Mouse (Mus musculus) left cerebral cortex, postnatal 14 days (tissue): ENCODE measurements at regions not wholly inside any gene's neighbourhood (a gene's known extent, or its start where the extent isn't known, plus 50 kb on each side); places are given as distances from the start of the nearest gene placed in this dataset.

Experiments
- DNase-seq, 2 experiments: peaks; one replicate each; pipeline ENCODE4 v3.0.0; 2021 to 2022; ENCODE audit warnings: low spot score in 2 of 2, mixed read lengths in 1 of 2
- intact Hi-C: fragments of 180-260 bp; cut with DNase I; formaldehyde crosslinking; loops from one replicate; pipeline ENCODE4 v1.15.1; 2025

DNA sequence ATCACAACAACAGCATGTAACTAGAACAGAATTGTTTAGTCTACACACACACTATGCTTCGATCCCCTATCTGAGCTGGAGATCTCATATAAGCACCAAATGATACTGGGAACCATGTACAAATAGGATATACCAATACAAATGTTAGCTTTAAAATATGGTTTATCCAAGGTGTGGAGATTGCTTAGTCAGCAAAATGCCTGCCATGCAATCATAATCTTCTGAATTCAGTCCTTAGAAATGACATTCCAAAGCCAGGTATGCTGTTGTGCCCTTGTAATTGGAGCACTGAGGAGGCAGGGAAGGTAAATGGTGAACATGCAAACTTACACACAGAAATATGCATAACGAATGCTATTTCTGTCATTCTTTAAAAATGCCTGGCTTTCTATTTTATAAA is 54.0 kb upstream of the Thsd7b start:
- no peak for DNase-seq

DNA sequence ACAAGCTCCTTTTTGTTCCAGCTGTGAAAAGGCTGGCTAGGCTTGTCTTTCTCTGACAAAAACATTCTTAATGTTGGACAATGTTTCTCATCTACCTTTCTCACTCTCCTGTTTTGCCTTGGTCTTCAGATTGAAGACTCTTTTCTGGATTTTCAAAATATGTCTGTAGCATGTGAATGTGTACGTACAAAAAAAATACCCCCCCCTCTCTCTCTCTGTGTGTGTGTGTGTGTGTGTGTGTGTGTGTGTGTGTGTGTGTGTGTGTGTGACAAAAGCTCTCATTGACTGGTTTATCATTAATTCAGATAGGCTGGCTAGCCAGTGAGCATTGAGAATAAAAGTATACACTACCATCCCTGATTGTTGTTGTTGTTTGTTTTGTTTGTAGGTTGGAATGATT is 64.3 kb upstream of the Thsd7b start:
- no peak for DNase-seq
- intact Hi-C loops: no loop called here

More for the DNA sequence above, 54.0 kb upstream of the Thsd7b start:
- intact Hi-C loops: no loop called here

DNA sequence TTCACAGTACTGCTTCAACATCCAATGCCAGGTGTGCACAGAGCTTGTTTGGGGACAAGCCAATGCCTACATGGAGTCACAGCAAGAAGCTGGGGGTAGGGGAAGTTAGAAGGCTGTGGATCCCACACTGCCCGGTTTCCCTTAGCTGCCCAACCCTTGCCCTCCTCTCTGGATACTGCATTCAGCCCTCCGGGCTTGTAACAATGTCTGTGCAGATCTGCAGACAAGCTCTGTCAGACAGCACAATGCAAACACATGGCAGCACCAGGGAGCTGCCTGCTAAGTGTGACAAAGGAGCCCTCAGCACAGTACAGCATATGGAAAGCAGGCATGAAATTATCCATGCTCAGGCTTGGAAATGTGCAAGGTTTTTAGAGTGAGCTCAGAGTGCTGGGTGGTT is 64.7 kb upstream of the Thsd7b start:
- intact Hi-C loops: no loop called here
- peak; percentile 13 to 63 for DNase-seq

DNA sequence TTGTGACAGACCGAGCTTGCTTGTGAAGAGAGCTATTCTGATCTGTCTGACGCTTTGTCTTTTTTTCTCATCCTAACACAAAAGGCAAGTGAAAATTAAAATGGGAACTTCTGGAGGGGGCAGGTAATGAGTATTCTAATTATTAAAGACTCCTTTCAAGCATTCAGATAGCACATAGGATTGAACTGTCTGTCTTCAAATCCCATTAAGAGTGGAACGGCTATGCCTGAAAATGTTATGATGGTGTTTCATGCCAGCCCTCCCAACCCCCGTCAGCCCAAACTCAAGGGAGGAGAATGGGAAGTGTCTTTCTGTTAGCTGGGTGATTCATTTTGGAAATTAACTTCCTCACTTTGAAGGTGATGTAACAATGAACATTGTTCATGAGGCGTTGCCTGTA is 65.4 kb upstream of the Thsd7b start:
- no peak for DNase-seq
- intact Hi-C loops: no loop called here

GRCm38 (mm10) chr1:129180174-129180759 is 92.8 kb upstream of the Thsd7b start:
- intact Hi-C loops: no loop called here
- peak; percentile 15 to 55 for DNase-seq

DNA sequence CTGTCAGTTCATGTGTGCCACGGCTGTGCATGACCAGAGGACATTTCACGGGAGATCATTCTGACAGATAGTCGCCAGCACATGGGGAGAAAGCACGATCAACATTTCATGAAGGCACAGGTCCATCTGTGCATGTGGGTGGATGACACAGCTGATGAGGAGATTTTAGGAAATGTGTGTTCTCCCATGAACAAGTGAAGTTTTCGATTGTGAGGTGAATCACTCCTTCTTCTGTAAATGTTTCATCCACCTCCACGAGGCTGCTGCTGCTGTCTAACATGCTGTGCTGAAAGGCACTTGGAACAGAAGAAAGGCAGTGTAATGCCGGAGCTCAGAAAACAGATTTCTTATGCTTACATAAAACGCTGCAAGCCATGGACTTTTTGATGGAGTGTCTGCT is 103.2 kb upstream of the Thsd7b start:
- DNase-seq: peak; percentile 18 to 39
- intact Hi-C loops: no loop called here

DNA sequence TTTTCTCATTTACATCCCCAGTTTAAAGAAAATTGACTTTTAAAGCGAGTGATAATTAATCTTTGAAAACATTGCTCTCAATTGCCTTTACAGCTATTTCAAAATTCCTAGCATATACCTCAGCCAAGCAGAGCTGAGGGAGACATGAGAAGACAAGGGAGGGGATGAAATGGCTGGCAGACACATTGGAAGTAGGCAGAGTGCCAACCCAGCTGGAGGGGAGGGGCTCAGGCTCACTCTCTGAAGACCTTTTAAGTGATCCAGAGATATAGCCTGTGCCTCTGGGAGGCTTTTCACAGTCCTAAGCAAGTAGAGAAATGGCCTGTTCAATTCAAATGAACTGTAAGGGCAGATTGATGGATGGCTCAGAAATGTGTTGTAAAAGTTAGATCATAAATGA is 122.5 kb upstream of the Thsd7b start:
- intact Hi-C loops: no loop called here
- peak in 1 of 2 experiments; percentile 8 for DNase-seq

- no peak for DNase-seq
- intact Hi-C loops: no loop called here
These were observed 124.2 kb upstream of the Thsd7b start for GRCm38 (mm10) chr1:129148733-129149388.

GRCm38 (mm10) chr1:129146395-129147094 is 126.6 kb upstream of the Thsd7b start:
- intact Hi-C loops: no loop called here
- DNase-seq: no peak

- intact Hi-C loops: no loop called here
- no peak for DNase-seq
These were observed 134.3 kb upstream of the Thsd7b start for GRCm38 (mm10) chr1:129138783-129139182.

GRCm38 (mm10) chr1:129106961-129107557 is 166.0 kb upstream of the Thsd7b start:
- DNase-seq: no peak
- intact Hi-C loops: no loop called here

DNA sequence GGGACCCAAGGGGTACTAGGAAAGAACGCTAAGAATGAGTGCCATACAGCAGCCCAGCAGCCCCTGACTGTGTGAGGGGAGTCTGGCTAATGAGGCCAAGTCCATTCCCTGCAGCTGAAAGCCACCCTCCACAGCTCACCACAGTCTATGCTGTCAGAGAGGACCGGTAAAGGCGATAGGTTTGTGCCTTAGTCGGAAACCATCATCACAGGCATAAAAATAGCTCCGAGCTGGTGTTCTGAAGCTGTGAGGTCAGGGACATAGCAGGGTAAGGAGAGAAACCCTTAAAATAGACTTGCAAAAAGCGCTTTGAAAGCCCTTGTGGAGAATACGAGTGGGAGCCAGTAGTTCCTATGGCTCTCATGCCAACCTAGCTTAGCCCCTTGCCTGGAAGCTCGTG is 172.1 kb upstream of the Thsd7b start:
- intact Hi-C loops: no loop called here

GRCm38 (mm10) chr1:129078274-129078673 is 194.8 kb upstream of the Thsd7b start:
- intact Hi-C loops: loop anchor here (2.0 kb wide), 1 partner anchor 203 kb away; no protein-coding TSS in a partner anchor
- DNase-seq: no peak

More for the DNA sequence above, 172.1 kb upstream of the Thsd7b start:
- DNase-seq: no peak

GRCm38 (mm10) chr1:129057182-129057581 is 215.9 kb upstream of the Thsd7b start:
- intact Hi-C loops: no loop called here
- DNase-seq: no peak

GRCm38 (mm10) chr1:129055252-129055651 is 217.8 kb upstream of the Thsd7b start:
- no peak for DNase-seq
- intact Hi-C loops: no loop called here

- DNase-seq: no peak
- intact Hi-C loops: no loop called here
These were observed 239.4 kb upstream of the Thsd7b start for GRCm38 (mm10) chr1:129033707-129034106.

GRCm38 (mm10) chr1:129005899-129006298 is 267.2 kb upstream of the Thsd7b start:
- intact Hi-C loops: no loop called here

GRCm38 (mm10) chr1:129002286-129002685 is 270.8 kb upstream of the Thsd7b start:
- no peak for DNase-seq
- intact Hi-C loops: loop anchor here (5.0 kb wide), 1 partner anchor 125 kb away; no protein-coding TSS in a partner anchor

More at GRCm38 (mm10) chr1:129005899-129006298, 267.2 kb upstream of the Thsd7b start:
- no peak for DNase-seq

DNA sequence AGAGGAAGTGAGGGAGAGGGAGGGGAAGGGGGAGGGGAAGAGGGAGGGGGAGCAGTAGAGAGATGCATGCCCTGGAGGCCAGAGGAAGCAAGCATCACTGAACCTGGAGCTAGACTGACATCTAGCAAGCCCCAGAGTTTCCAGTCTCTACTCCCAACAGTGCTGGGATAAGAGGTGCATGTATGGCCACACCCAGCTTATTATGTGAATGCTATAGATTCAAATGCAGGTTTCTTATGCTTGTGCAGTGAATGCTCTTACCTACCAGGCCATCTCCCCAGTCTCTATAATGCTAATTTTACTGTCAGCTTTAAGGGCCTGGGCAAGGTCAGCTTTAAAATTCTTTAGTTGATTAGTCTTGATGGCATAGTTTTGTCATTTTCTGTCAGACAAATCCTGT is 271.3 kb upstream of the Thsd7b start:
- intact Hi-C loops: loop anchor here (5.0 kb wide), 1 partner anchor 124 kb away; no protein-coding TSS in a partner anchor

More for the DNA sequence above, 271.3 kb upstream of the Thsd7b start:
- no peak for DNase-seq
